Mouse (Mus musculus): Measurements from ENCODE around the gene Eps8l1. TPM values are rescaled to one million over a fixed set of nuclear protein-coding genes. Genes with fewer than 3 reads are reported as not detected.
A peak's percentile ranks its signal among the peaks of the same experiment; 100 is the strongest.
"Not testable (repeated sequence)": the region's sequence is repeated elsewhere in the genome, so short reads cannot be mapped to it uniquely, and the experiment has no call there.

Gene Eps8l1
- 13.9 and 15.4 TPM in 2 replicates for polyA plus RNA-seq (2015; fragmentation: Nextera tagmentation; extraction: Ambion mirVana)

DNA sequence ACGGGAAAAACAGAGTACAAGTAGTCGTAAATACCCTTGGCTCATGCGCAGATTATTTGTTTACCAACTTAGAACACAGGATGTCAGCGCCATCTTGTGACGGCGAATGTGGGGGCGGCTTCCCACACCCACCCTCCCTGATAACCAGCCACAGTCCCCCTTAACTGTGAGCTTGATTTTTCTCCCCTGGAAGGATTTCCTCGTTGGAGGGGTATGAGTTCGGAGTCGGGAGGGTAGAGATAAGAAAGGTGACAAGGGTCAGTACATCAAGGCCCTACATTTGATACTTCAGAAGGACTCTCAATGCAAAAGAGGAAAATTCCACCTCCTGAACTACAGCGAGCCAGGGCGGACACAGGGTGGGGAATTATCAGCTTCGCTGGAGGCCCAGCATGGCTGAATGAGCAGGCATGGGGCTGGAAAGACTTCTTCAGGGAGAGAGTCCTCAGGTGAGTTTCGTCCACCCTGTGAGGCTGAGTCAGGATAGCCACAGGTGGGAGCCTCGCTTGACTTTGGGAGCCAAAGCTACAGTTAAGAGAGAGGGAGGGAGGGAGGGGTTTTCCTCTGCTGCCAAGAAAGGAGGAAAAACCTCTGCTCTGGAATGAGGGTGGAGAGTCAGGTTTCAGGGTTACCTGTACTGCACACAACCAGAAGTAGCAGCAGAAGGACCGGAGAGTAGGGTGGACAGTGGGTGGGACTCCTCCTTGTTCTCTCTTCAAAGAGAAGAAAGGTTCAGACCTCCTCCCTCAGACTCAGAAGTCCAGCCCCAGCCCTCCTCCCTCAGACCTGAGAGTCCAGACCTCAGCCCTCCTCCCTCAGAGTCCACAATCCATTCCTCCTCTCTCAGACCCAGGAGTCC, at the start of gene Eps8l1:
TSS of gene Eps8l1 (plus strand) at position 99 of the 859 bp plus-strand sequence.
- H3K9me3 ChIP-seq: no peaks in the 10 kb centered on the region
- H3K9ac ChIP-seq: no peak within 1 kb of the TSS
- WGBS: 69% methylated on average over 14 of the region's 16 CpGs
- H3K27ac ChIP-seq (replicated peaks): no peak within 1 kb of the TSS
- no peaks in the 10 kb centered on the region for H3K4me1 ChIP-seq (replicated peaks)
- peak within 1 kb of the TSS; percentile 43 for H3K4me2 ChIP-seq
- peak; percentile 51; the same call in 1 of the 2 replicates for ATAC-seq (ENCODE audit: low FRiP score, low read depth)
- H3K36me3 ChIP-seq: no peaks in the 10 kb centered on the region
- H3K27me3 ChIP-seq: no peaks in the 10 kb centered on the region
- H3K4me3 ChIP-seq: peak within 1 kb of the TSS; percentile 24

GRCm38 (mm10) chr7:4412406-4412805, 48.1 kb upstream of the Eps8l1 start:
- WGBS: 97% methylated on average over 15 of the region's 15 CpGs
- H3K9me3 ChIP-seq; H3K4me2 ChIP-seq; ATAC-seq (ENCODE audit: low FRiP score, low read depth); H3K9ac ChIP-seq; H3K27ac ChIP-seq (replicated peaks); H3K27me3 ChIP-seq; H3K4me3 ChIP-seq; H3K4me1 ChIP-seq (replicated peaks); H3K36me3 ChIP-seq: not testable (repeated sequence)

GRCm38 (mm10) chr7:4419681-4420080, 40.8 kb upstream of the Eps8l1 start:
- no peak overlapping the region for H3K27ac ChIP-seq (replicated peaks)
- H3K9me3 ChIP-seq: no peaks in the 10 kb centered on the region
- no peaks in the 10 kb centered on the region for H3K4me1 ChIP-seq (replicated peaks)
- no peak overlapping the region for H3K4me2 ChIP-seq
- peaks cover 12% of the 10 kb centered on the region; the same call in 1 of the 2 replicates for H3K36me3 ChIP-seq
- ATAC-seq (ENCODE audit: low FRiP score, low read depth): no peak
- no peaks in the 10 kb centered on the region for H3K27me3 ChIP-seq
- H3K4me3 ChIP-seq: no peak overlapping the region
- WGBS: 88% methylated on average over 6 of the region's 6 CpGs
- no peak overlapping the region for H3K9ac ChIP-seq

DNA sequence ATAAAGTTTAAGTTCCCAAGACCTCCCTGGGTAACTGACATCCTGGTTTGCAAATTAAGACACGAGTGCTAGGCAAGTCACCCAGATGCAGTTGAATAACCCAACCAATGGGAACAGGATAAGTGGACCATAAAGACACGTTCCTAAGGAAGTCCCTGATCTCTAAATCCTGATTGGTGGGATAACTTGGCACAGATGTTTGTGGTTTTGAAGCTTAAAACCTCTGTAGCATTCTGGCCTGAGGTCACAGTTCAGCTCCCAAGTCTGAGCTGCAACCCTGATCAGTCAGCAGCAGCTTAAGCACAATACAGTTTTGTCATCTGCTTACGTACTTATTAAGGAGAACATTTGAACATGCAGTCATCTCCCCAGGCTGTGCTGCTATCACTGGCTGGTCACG, 40.2 kb upstream of the Eps8l1 start:
- Histone ChIP-seq H3K27me3 (no peaks in the 10 kb centered on the region), H3K9ac (no peak overlapping the region), H3K4me2 (no peak overlapping the region), H3K4me1 (replicated peaks) (no peaks in the 10 kb centered on the region), H3K9me3 (no peaks in the 10 kb centered on the region), H3K4me3 (no peak overlapping the region), H3K36me3 (peaks cover 18% of the 10 kb centered on the region), H3K27ac (replicated peaks) (no peak overlapping the region)
- no peak for ATAC-seq (ENCODE audit: low FRiP score, low read depth)
- WGBS: 70% methylated on average over 4 of the region's 4 CpGs

DNA sequence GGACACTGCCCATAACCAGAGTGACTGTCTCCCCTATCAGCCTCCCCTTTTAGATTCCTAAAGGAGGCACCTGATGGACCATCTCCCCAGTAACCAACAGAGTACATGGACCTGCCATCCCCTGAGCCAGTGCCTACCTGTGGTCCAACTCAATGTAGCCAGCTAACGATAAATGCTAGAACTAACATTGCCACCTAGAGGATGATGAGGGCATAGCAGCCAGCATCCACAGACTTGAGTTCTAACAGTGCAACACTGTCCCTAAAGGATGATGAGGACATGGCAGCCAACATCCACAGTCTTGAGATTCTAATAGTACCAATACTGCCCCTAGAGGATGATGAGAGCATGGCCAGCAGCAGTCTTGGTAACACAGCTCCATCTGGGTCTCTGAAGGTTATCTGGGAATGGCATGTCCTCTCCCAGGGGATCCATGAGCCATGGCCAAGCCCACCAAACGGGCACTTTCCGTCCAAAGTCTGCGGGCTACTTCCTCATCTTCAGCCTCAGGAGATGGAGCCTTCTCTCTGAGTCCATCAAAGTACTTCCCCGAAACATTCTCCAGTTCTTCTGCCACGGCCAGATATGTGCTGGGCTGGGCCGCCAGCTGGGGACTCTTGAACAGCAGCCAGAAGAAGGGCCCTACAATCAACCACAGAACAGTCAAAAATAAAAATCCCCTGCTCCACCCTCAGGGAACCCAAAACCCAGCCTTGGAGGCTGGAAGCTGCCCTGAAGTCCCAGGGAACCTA, 33.1 kb upstream of the Eps8l1 start:
- no peaks in the 10 kb centered on the region for H3K9me3 ChIP-seq
- WGBS: 71% methylated on average over 7 of the region's 7 CpGs
- no peak overlapping the region for H3K27ac ChIP-seq (replicated peaks)
- peak; percentile 94 for ATAC-seq (ENCODE audit: low FRiP score, low read depth)
- H3K9ac ChIP-seq: no peak overlapping the region
- no peaks in the 10 kb centered on the region for H3K4me1 ChIP-seq (replicated peaks)
- H3K36me3 ChIP-seq: peaks cover 65% of the 10 kb centered on the region
- H3K4me3 ChIP-seq: no peak overlapping the region
- H3K4me2 ChIP-seq: no peak overlapping the region
- H3K27me3 ChIP-seq: no peaks in the 10 kb centered on the region

- Histone ChIP-seq H3K9me3 (no peaks in the 10 kb centered on the region), H3K27me3 (no peaks in the 10 kb centered on the region), H3K4me3 (no peak overlapping the region), H3K9ac (no peak overlapping the region), H3K4me1 (replicated peaks) (no peaks in the 10 kb centered on the region), H3K4me2 (no peak overlapping the region), H3K27ac (replicated peaks) (no peak overlapping the region), H3K36me3 (peaks cover 75% of the 10 kb centered on the region)
- no peak for ATAC-seq (ENCODE audit: low FRiP score, low read depth)
- WGBS: 95% methylated on average over 9 of the region's 9 CpGs
Measured at GRCm38 (mm10) chr7:4430246-4430844, 30.1 kb upstream of the Eps8l1 start.

GRCm38 (mm10) chr7:4431548-4431947, 28.9 kb upstream of the Eps8l1 start:
- no peaks in the 10 kb centered on the region for H3K27me3 ChIP-seq
- H3K9me3 ChIP-seq: no peaks in the 10 kb centered on the region
- H3K27ac ChIP-seq (replicated peaks): no peak overlapping the region
- ATAC-seq (ENCODE audit: low FRiP score, low read depth): no peak
- WGBS: 78% methylated on average over 6 of the region's 6 CpGs
- H3K36me3 ChIP-seq: peaks cover 75% of the 10 kb centered on the region
- no peak overlapping the region for H3K4me2 ChIP-seq
- no peak overlapping the region for H3K4me3 ChIP-seq
- no peaks in the 10 kb centered on the region for H3K4me1 ChIP-seq (replicated peaks)
- no peak overlapping the region for H3K9ac ChIP-seq

DNA sequence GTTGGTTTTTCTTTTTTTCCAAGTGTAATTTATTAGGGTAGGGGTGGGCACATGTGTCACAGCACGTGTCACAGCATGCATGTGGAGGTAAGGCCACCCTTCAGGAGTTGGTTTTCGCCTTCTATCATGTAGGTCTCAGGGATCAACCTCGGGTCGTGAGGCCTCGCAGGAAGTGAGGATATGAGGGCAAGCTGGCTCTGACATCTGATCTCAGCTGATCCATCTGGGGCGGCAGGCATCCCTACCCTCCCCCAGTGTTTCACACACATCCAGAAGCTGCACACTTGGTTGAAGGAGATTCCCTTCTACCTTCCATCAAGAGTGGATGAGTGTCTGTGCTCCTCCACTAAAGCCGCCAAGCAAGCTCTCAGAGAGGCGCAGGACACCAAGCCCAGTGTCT, 28.4 kb upstream of the Eps8l1 start:
- Histone ChIP-seq H3K4me2 (no peak overlapping the region), H3K27ac (replicated peaks) (no peak overlapping the region), H3K9ac (no peak overlapping the region), H3K27me3 (no peaks in the 10 kb centered on the region), H3K36me3 (peaks cover 80% of the 10 kb centered on the region), H3K4me3 (no peak overlapping the region), H3K4me1 (replicated peaks) (no peaks in the 10 kb centered on the region), H3K9me3 (no peaks in the 10 kb centered on the region)
- no peak for ATAC-seq (ENCODE audit: low FRiP score, low read depth)
- WGBS: 95% methylated on average over 8 of the region's 8 CpGs

GRCm38 (mm10) chr7:4437721-4438120, 22.8 kb upstream of the Eps8l1 start:
- no peaks in the 10 kb centered on the region for H3K27me3 ChIP-seq
- H3K4me1 ChIP-seq (replicated peaks): no peaks in the 10 kb centered on the region
- ATAC-seq (ENCODE audit: low FRiP score, low read depth): no peak
- H3K27ac ChIP-seq (replicated peaks): no peak overlapping the region
- whole genome bisulfite sequencing: 87% methylated on average over 2 of the region's 2 CpGs
- no peak overlapping the region for H3K4me2 ChIP-seq
- H3K9ac ChIP-seq: no peak overlapping the region
- no peaks in the 10 kb centered on the region for H3K9me3 ChIP-seq
- H3K4me3 ChIP-seq: no peak overlapping the region
- H3K36me3 ChIP-seq: peaks cover 86% of the 10 kb centered on the region

DNA sequence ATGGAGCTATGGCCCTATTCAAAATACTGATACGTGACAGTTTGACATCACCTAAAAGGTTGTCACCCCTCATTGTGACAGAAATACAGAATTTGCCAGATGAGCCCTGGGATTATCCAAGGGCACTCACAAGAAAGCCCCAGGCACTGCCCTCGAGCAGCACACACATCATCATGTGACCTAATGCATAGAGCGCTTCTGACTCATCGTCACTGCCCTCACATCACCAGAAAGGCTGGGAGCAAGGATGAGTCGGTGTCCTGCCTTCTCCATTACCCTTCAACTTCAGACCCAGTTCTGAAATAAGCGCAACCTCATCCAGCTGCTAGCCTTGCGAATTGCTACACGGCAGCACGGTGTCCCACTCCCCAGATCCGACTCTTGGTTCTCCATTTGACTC, 19.9 kb upstream of the Eps8l1 start:
- H3K36me3 ChIP-seq: peaks cover 72% of the 10 kb centered on the region
- H3K4me2 ChIP-seq: no peak overlapping the region

DNA sequence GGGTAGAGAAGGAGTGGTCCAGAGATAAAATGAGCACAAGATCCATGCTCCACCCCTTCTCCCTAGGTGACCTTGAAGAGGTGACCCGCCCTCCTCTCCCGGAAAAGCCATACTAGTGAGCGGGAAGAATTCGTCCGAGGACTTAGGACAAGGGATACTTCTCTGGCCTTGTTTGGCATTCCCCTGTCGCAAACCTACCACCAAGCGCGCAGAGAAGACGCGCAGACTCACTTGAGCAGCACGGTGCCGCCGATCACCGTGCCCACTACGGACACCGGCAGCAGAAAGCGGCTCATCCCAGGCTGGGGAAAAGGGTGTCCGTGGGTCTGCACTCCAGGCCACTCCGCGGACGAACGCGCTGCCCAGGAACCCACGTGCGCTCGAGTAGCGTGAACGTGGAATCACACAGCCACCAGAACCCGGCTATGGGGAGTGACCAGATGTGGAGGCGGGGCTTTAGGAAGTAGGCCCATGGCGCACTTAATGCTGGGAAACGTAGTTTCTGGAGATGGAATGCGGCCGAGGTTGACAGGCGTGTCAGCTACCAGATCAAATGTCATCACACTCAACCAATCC, 15.2 kb upstream of the Eps8l1 start, which contains the start of gene Rdh13:
TSS of gene Rdh13 (minus strand) at position 434 of the 576 bp plus-strand sequence.
- under 1% methylated on average over 35 of the region's 35 CpGs for WGBS
- Histone ChIP-seq H3K4me1 (replicated peaks) (peaks cover 16% of the 10 kb centered on the region), H3K9me3 (no peaks in the 10 kb centered on the region), H3K27me3 (no peaks in the 10 kb centered on the region), H3K4me2 (peak within 1 kb of the TSS; percentile 77), H3K9ac (peak within 1 kb of the TSS; percentile 81), H3K36me3 (peaks cover 38% of the 10 kb centered on the region), H3K27ac (replicated peaks) (peak within 1 kb of the TSS; percentile 90), H3K4me3 (peak within 1 kb of the TSS; percentile 96)
- ATAC-seq (ENCODE audit: low FRiP score, low read depth): peak; percentile 96

More for the DNA sequence above, 19.9 kb upstream of the Eps8l1 start:
- Histone ChIP-seq H3K9me3 (no peaks in the 10 kb centered on the region), H3K4me3 (no peak overlapping the region), H3K27me3 (no peaks in the 10 kb centered on the region), H3K4me1 (replicated peaks) (peaks cover 16% of the 10 kb centered on the region), H3K27ac (replicated peaks) (no peak overlapping the region), H3K9ac (no peak overlapping the region)
- ATAC-seq (ENCODE audit: low FRiP score, low read depth): no peak
- WGBS: 95% methylated on average over 10 of the region's 10 CpGs

Data from hindbrain, embryonic 15.5 days (tissue).